ENCODE assay signal across 12 mouse cellular contexts in genomic region chr3:28721838-28722237, GRCm38 (mm10). TPM values are rescaled to one million over a fixed set of nuclear protein-coding genes. Genes with fewer than 3 reads are reported as not detected.
DNase-seq lines count a peak whose midpoint lies in the region; ATAC-seq and TF ChIP-seq lines count a peak whose summit lies in the region.
"Had no signal": no experiment of that assay in that cellular context is flagged by ENCODE, and none has a peak within 500 bp of the region (broad histone marks: within the 10 kb centered on the region; RNA-seq: fewer than 3 reads in every experiment).

No protein-coding gene starts in this region.

- peak; percentile 89 for DNase-seq in Patski (ENCODE audit: low read depth, low spot score)
- DNase-seq in kidney, postnatal 25 days = peak; percentile 21 to 53
- peak; percentile 14 for DNase-seq in lung, postnatal 10 days
- DNase-seq in c-Kit-positive CD71-positive TER-119-positive erythroid progenitor cells, embryonic 14.5 days (ENCODE audit: low spot score) = no peak
- no peak for DNase-seq in natural killer cell, adult 2 months (ENCODE audit: low spot score in 2 of 2)
- DNase-seq in left cerebral cortex, postnatal 36 days (ENCODE audit: low spot score in 2 of 2) = no peak

- in situ Hi-C loops in Patski (cut with MboI; ENCODE audit: low pct_unique_long_range_greater_than_20kb) = no loop called here

- H3K27me3 ChIP-seq in heart, embryonic 16.5 days (ENCODE audit: control insufficient read depth, insufficient read depth, low read length) = no peaks in the 10 kb centered on the region
- no peaks in the 10 kb centered on the region for H3K27me3 ChIP-seq in heart, embryonic 11.5 days (ENCODE audit: control insufficient read depth, insufficient read depth, low read length)
- no peaks in the 10 kb centered on the region for H3K27me3 ChIP-seq in Patski
- H3K27me3 ChIP-seq: CH12.LX; midbrain, embryonic 13.5 days had no signal

- WGBS in heart, embryonic 16.5 days = 29% methylated on average over 7 of the region's 7 CpGs
- WGBS in heart, embryonic 11.5 days (ENCODE audit: insufficient replicate concordance) = 43% methylated on average over 7 of the region's 7 CpGs

- H3K36me3 ChIP-seq in heart, embryonic 16.5 days (ENCODE audit: control insufficient read depth, insufficient read depth) = no peaks in the 10 kb centered on the region
- H3K36me3 ChIP-seq in heart, embryonic 11.5 days (ENCODE audit: control insufficient read depth, insufficient read depth, low read length) = no peaks in the 10 kb centered on the region
- H3K36me3 ChIP-seq: midbrain, embryonic 13.5 days had no signal

- no peak overlapping the region for H3K9ac ChIP-seq in heart, embryonic 16.5 days (ENCODE audit: low read length)
- no peak overlapping the region for H3K9ac ChIP-seq in heart, embryonic 11.5 days (ENCODE audit: low read depth, low read length)
- H3K9ac ChIP-seq: midbrain, embryonic 13.5 days had no signal

- CTCF ChIA-PET in Patski (lab: Charles Lee) = interaction anchor here (1.4 to 2.1 kb wide), 2 partner anchors 14 to 24 kb away, joined by 4 to 11 read pairs; no protein-coding TSS in a partner anchor

- H3K4me2 ChIP-seq in heart, embryonic 16.5 days (ENCODE audit: low read depth, low read length) = no peak overlapping the region
- H3K4me2 ChIP-seq in heart, embryonic 11.5 days = no peak overlapping the region
- H3K4me2 ChIP-seq: midbrain, embryonic 13.5 days had no signal

- ATAC-seq in heart, embryonic 16.5 days (replicated peaks; ENCODE audit: extremely low read depth, insufficient read depth, low FRiP score) = peak; percentile 45; the same call in 1 of the 2 replicates
- no peak for ATAC-seq in heart, embryonic 11.5 days (replicated peaks; ENCODE audit: insufficient number of reproducible peaks, low FRiP score, low TSS enrichment)
- ATAC-seq in Patski = peak; percentile 98
- ATAC-seq: hindbrain, embryonic 16.5 days; midbrain, embryonic 13.5 days had no signal

- TF ChIP-seq CTCF in Patski (IDR thresholded peaks at IDR 0.05) = no peak

- no peak overlapping the region for H3K4me3 ChIP-seq in heart, embryonic 16.5 days (ENCODE audit: low read length)
- no peak overlapping the region for H3K4me3 ChIP-seq in heart, embryonic 11.5 days (ENCODE audit: low read depth, low read length)
- H3K4me3 ChIP-seq: midbrain, embryonic 13.5 days had no signal

- POLR2A ChIA-PET in Patski (lab: Charles Lee) = no interaction called here

- intact Hi-C loops in left cerebral cortex, postnatal 36 days (cut with DNase I) = no loop called here

- H3K27ac ChIP-seq in heart, embryonic 16.5 days (ENCODE audit: low read length) = no peak overlapping the region
- H3K27ac ChIP-seq in heart, embryonic 11.5 days (ENCODE audit: low read depth, low read length) = no peak overlapping the region
- H3K27ac ChIP-seq: midbrain, embryonic 13.5 days had no signal

- H3K4me1 ChIP-seq in heart, embryonic 16.5 days (ENCODE audit: control insufficient read depth, insufficient read depth, low read length) = peaks cover 3% of the 10 kb centered on the region; the same call in 1 of the 2 replicates
- H3K4me1 ChIP-seq in heart, embryonic 11.5 days (ENCODE audit: control insufficient read depth, insufficient read depth, low read length) = peaks cover 3% of the 10 kb centered on the region; the same call in 1 of the 2 replicates
- H3K4me1 ChIP-seq: midbrain, embryonic 13.5 days had no signal

- H3K9me3 ChIP-seq in heart, embryonic 16.5 days (replicated peaks; ENCODE audit: control insufficient read depth, low read length) = no peaks in the 10 kb centered on the region
- H3K9me3 ChIP-seq in heart, embryonic 11.5 days (replicated peaks; ENCODE audit: control insufficient read depth, low read length) = no peaks in the 10 kb centered on the region
- H3K9me3 ChIP-seq: midbrain, embryonic 13.5 days had no signal

RNA-seq across cellular contexts. Expression of gene Slc2a2, which starts 24.1 kb away (rescaled TPM):
- polyA plus RNA-seq in heart, embryonic 16.5 days (2015; fragmentation: Nextera tagmentation; extraction: Ambion mirVana) = 0.12 TPM in 2 replicates
- 0.37 and 0.41 TPM in 2 replicates for polyA plus RNA-seq in heart, embryonic 11.5 days (2014; fragmentation: Nextera tagmentation; extraction: Ambion mirVana)
- 3.1 TPM for polyA plus RNA-seq in Patski (2021)
- not detected for total RNA-seq in left cerebral cortex, postnatal 36 days (2021)
- total RNA-seq: CH12.LX; left cerebral cortex, postnatal 25 days had no signal
- polyA plus RNA-seq: midbrain, embryonic 13.5 days had no signal

RNA-seq across cellular contexts. Expression of gene Eif5a2, which starts 59.2 kb away (rescaled TPM):
- polyA plus RNA-seq in heart, embryonic 16.5 days (2015; fragmentation: Nextera tagmentation; extraction: Ambion mirVana) = 8.5 and 8.7 TPM in 2 replicates
- 14.1 and 19.3 TPM in 2 replicates for polyA plus RNA-seq in heart, embryonic 11.5 days (2014; fragmentation: Nextera tagmentation; extraction: Ambion mirVana)
- polyA plus RNA-seq in Patski (2021) = 22.7 TPM
- 10 to 100 TPM; 32.1 to 33.3 TPM for total RNA-seq in left cerebral cortex, postnatal 36 days (2021)
- total RNA-seq: CH12.LX had no signal

Comparison
In these comparisons a context has a peak if more than half of its experiments do, and no peak if none do; other contexts are left out.
1. DNase-seq: peak in Patski (single experiment), kidney, postnatal 25 days (2 of 2) and lung, postnatal 10 days (single experiment); none in c-Kit-positive CD71-positive TER-119-positive erythroid progenitor cells, embryonic 14.5 days (single experiment), natural killer cell, adult 2 months (0 of 2) and left cerebral cortex, postnatal 36 days (0 of 2).